Mouse (Mus musculus): Measurements from ENCODE around the gene Vps26a. TPM values are rescaled to one million over a fixed set of nuclear protein-coding genes. Genes with fewer than 3 reads are reported as not detected.
A peak's percentile ranks its signal among the peaks of the same experiment; 100 is the strongest.

The Vps26a gene
- total and polyA plus RNA-seq, 2 experiments from 2014 or later: 51.0 to 78.5 TPM

GRCm38 (mm10) chr10:62412906-62413605 is 73.5 kb downstream of the Vps26a start:
- no peak for ATAC-seq (ENCODE audit: insufficient read depth, low read depth)
- H3K4me2 ChIP-seq (ENCODE audit: low read depth, low read length): no peak overlapping the region

GRCm38 (mm10) chr10:62411431-62412410 is 74.9 kb downstream of the Vps26a start:
- no peak for ATAC-seq (ENCODE audit: insufficient read depth, low read depth)
- no peak for TF ChIP-seq CTCF (IDR thresholded peaks at IDR 0.05; ENCODE audit: low read depth)
- no peak for TF ChIP-seq EP300 (IDR thresholded peaks at IDR 0.05; ENCODE audit: low read depth)
- no peak overlapping the region for H3K9ac ChIP-seq (replicated peaks; ENCODE audit: low read depth, low read length)
- H3K36me3 ChIP-seq (replicated peaks; ENCODE audit: control insufficient read depth, insufficient read depth, low read length): no peaks in the 10 kb centered on the region
- DNase-seq (ENCODE audit: low spot score): no peak
- WGBS: 63% methylated on average over 19 of the region's 19 CpGs
- H3K4me2 ChIP-seq (ENCODE audit: low read depth, low read length): no peak overlapping the region
- H3K27me3 ChIP-seq (ENCODE audit: control insufficient read depth, insufficient read depth, low read length): 0 out of 2 replicates have a peak, but pooled peaks cover 8% of the 10 kb centered on the region
- H3K9me3 ChIP-seq (replicated peaks; ENCODE audit: control insufficient read depth, low read length): no peaks in the 10 kb centered on the region
- H3K27ac ChIP-seq (ENCODE audit: low read depth): no peak overlapping the region
- no peak overlapping the region for H3K4me3 ChIP-seq (ENCODE audit: low read depth, low read length)
- peaks cover 7% of the 10 kb centered on the region; the same call in 1 of the 2 replicates for H3K4me1 ChIP-seq (ENCODE audit: control insufficient read depth, insufficient read depth)

More at GRCm38 (mm10) chr10:62412906-62413605, 73.5 kb downstream of the Vps26a start:
- no peak for TF ChIP-seq EP300 (IDR thresholded peaks at IDR 0.05; ENCODE audit: low read depth)
- H3K9ac ChIP-seq (replicated peaks; ENCODE audit: low read depth, low read length): no peak overlapping the region
- no peak overlapping the region for H3K4me3 ChIP-seq (ENCODE audit: low read depth, low read length)
- no peaks in the 10 kb centered on the region for H3K36me3 ChIP-seq (replicated peaks; ENCODE audit: control insufficient read depth, insufficient read depth, low read length)
- no peak for DNase-seq (ENCODE audit: low spot score)
- WGBS: 7% methylated on average over 8 of the region's 8 CpGs
- H3K9me3 ChIP-seq (replicated peaks; ENCODE audit: control insufficient read depth, low read length): no peaks in the 10 kb centered on the region
- no peak overlapping the region for H3K27ac ChIP-seq (ENCODE audit: low read depth)
- H3K27me3 ChIP-seq (ENCODE audit: control insufficient read depth, insufficient read depth, low read length): 0 out of 2 replicates have a peak, but pooled peaks cover 8% of the 10 kb centered on the region
- peaks cover 7% of the 10 kb centered on the region; the same call in 1 of the 2 replicates for H3K4me1 ChIP-seq (ENCODE audit: control insufficient read depth, insufficient read depth)

- DNase-seq (ENCODE audit: low spot score) (peak; percentile 71), ATAC-seq (ENCODE audit: insufficient read depth, low read depth) (peak; percentile 69)
- TF ChIP-seq EP300 (IDR thresholded peaks at IDR 0.05; ENCODE audit: low read depth) (no peak), CTCF (IDR thresholded peaks at IDR 0.05; ENCODE audit: low read depth) (peak; percentile 96)
- peaks cover 7% of the 10 kb centered on the region; the same call in 1 of the 2 replicates for H3K4me1 ChIP-seq (ENCODE audit: control insufficient read depth, insufficient read depth)
- H3K27ac ChIP-seq (ENCODE audit: low read depth): no peak overlapping the region
- no peak overlapping the region for H3K4me2 ChIP-seq (ENCODE audit: low read depth, low read length)
- no peaks in the 10 kb centered on the region for H3K36me3 ChIP-seq (replicated peaks; ENCODE audit: control insufficient read depth, insufficient read depth, low read length)
- no peaks in the 10 kb centered on the region for H3K9me3 ChIP-seq (replicated peaks; ENCODE audit: control insufficient read depth, low read length)
- no peak overlapping the region for H3K9ac ChIP-seq (replicated peaks; ENCODE audit: low read depth, low read length)
- peaks cover 13% of the 10 kb centered on the region; the same call in 1 of the 2 replicates for H3K27me3 ChIP-seq (ENCODE audit: control insufficient read depth, insufficient read depth, low read length)
- H3K4me3 ChIP-seq (ENCODE audit: low read depth, low read length): no peak overlapping the region
- WGBS: 7% methylated on average over 5 of the region's 5 CpGs
These were observed 75.7 kb downstream of the Vps26a start for GRCm38 (mm10) chr10:62410943-62411342.

Other genes starting within 250 kb of the Vps26a start
- gene Tacr2, start 234.4 kb downstream of the Vps26a start, total RNA-seq (2014; rRNA removed; ENCODE audit: low replicate concordance): 2.7 TPM in 1 of 2 replicates, not detected in the other
- not detected in 2 replicates for gene Tacr2, start 234.4 kb downstream of the Vps26a start, polyA plus RNA-seq (2015; fragmentation: Nextera tagmentation; extraction: Ambion mirVana)
- 100.0 and 140 TPM in 2 replicates for gene Hk1, start 106.9 kb downstream of the Vps26a start, total RNA-seq (2014; rRNA removed; ENCODE audit: low replicate concordance)
- 128 and 148 TPM in 2 replicates for gene Hk1, start 106.9 kb downstream of the Vps26a start, polyA plus RNA-seq (2015; fragmentation: Nextera tagmentation; extraction: Ambion mirVana)
- not detected in 2 replicates for gene Hkdc1, start 64.3 kb downstream of the Vps26a start, total RNA-seq (2014; rRNA removed; ENCODE audit: low replicate concordance)
- 0.03 TPM in 1 of 2 replicates, not detected in the other for gene Hkdc1, start 64.3 kb downstream of the Vps26a start, polyA plus RNA-seq (2015; fragmentation: Nextera tagmentation; extraction: Ambion mirVana)
- gene 4930507D05Rik, start 37.3 kb downstream of the Vps26a start, total RNA-seq (2014; rRNA removed; ENCODE audit: low replicate concordance): 0.15 and 3.2 TPM in 2 replicates
- 0.19 and 0.36 TPM in 2 replicates for gene 4930507D05Rik, start 37.3 kb downstream of the Vps26a start, polyA plus RNA-seq (2015; fragmentation: Nextera tagmentation; extraction: Ambion mirVana)
- 34.1 and 35.9 TPM in 2 replicates for gene Supv3l1, start 37.1 kb downstream of the Vps26a start, total RNA-seq (2014; rRNA removed; ENCODE audit: low replicate concordance)
- 23.2 and 26.3 TPM in 2 replicates for gene Supv3l1, start 37.1 kb downstream of the Vps26a start, polyA plus RNA-seq (2015; fragmentation: Nextera tagmentation; extraction: Ambion mirVana)
- gene Srgn, start 40.6 kb upstream of the Vps26a start, total RNA-seq (2014; rRNA removed; ENCODE audit: low replicate concordance): 16.4 and 16.8 TPM in 2 replicates
- gene Srgn, start 40.6 kb upstream of the Vps26a start, polyA plus RNA-seq (2015; fragmentation: Nextera tagmentation; extraction: Ambion mirVana): 19.1 and 21.8 TPM in 2 replicates
- gene Kif1bp, start 91.7 kb upstream of the Vps26a start, total RNA-seq (2014; rRNA removed; ENCODE audit: low replicate concordance): 28.2 and 36.9 TPM in 2 replicates
- 23.6 and 23.9 TPM in 2 replicates for gene Kif1bp, start 91.7 kb upstream of the Vps26a start, polyA plus RNA-seq (2015; fragmentation: Nextera tagmentation; extraction: Ambion mirVana)
- gene Ddx21, start 115.5 kb upstream of the Vps26a start, total RNA-seq (2014; rRNA removed; ENCODE audit: low replicate concordance): 11.4 and 12.1 TPM in 2 replicates
- gene Ddx21, start 115.5 kb upstream of the Vps26a start, polyA plus RNA-seq (2015; fragmentation: Nextera tagmentation; extraction: Ambion mirVana): 7.2 and 8.8 TPM in 2 replicates
- 40.2 and 56.5 TPM in 2 replicates for gene Ddx50, start 164.4 kb upstream of the Vps26a start, total RNA-seq (2014; rRNA removed; ENCODE audit: low replicate concordance)
- gene Ddx50, start 164.4 kb upstream of the Vps26a start, polyA plus RNA-seq (2015; fragmentation: Nextera tagmentation; extraction: Ambion mirVana): 79.0 and 79.4 TPM in 2 replicates
- gene Stox1, start 239.3 kb upstream of the Vps26a start, total RNA-seq (2014; rRNA removed; ENCODE audit: low replicate concordance): 0.04 TPM in 1 of 2 replicates, not detected in the other
- gene Stox1, start 239.3 kb upstream of the Vps26a start, polyA plus RNA-seq (2015; fragmentation: Nextera tagmentation; extraction: Ambion mirVana): 0.96 and 1.1 TPM in 2 replicates

Data from heart, postnatal 0 days (tissue).